Mouse (Mus musculus) midbrain, embryonic 14.5 days (tissue): ENCODE data around the gene Cad. TPM values are rescaled to one million over a fixed set of nuclear protein-coding genes. Genes with fewer than 3 reads are reported as not detected.

Experiments
- ATAC-seq: fragments of 200-750 bp; cut with Nextera tagmentation; 2 replicates; pipeline ENCODE4 v1.8.0; 2017; ENCODE audit warnings: moderate number of reproducible peaks, moderate library complexity; ENCODE audit not compliant: low FRiP score, low TSS enrichment
- DNase-seq: peaks from one replicate; pipeline ENCODE4 v3.0.0-alpha.2; 2015
- H3K27ac ChIP-seq: fragments of 300-500 bp; sonication (generic); replicated peaks from 2 replicates; pipeline ENCODE4 v1.5.1; 2014; ENCODE audit warnings: mild to moderate bottlenecking, low read depth, low read length, moderate library complexity
- H3K27me3 ChIP-seq: fragments of 300-500 bp; sonication (generic); 2 replicates; pipeline ENCODE4 v1.6.1; 2014; ENCODE audit warnings: low read length, control low read depth, mixed read lengths; ENCODE audit not compliant: control insufficient read depth, insufficient read depth
- H3K36me3 ChIP-seq: fragments of 300-500 bp; sonication (generic); 2 replicates; pipeline ENCODE4 v1.6.1; 2014; ENCODE audit warnings: low read length, control low read depth; ENCODE audit not compliant: control insufficient read depth, insufficient read depth
- H3K4me1 ChIP-seq: fragments of 300-500 bp; sonication (generic); 2 replicates; pipeline ENCODE4 v1.6.1; 2014; ENCODE audit warnings: mild to moderate bottlenecking, antibody characterized with exemption, low read length, control low read depth; ENCODE audit not compliant: control insufficient read depth, insufficient read depth
- H3K4me2 ChIP-seq: fragments of 300-500 bp; sonication (generic); 2 replicates; pipeline ENCODE4 v1.6.1; 2014; ENCODE audit warnings: mild to moderate bottlenecking, low read length, moderate library complexity
- H3K4me3 ChIP-seq: fragments of 300-500 bp; sonication (generic); replicated peaks from 2 replicates; pipeline ENCODE4 v1.5.1; 2014; ENCODE audit warnings: low read depth, low read length
- H3K9ac ChIP-seq: fragments of 300-500 bp; sonication (generic); replicated peaks from 2 replicates; pipeline ENCODE4 v1.6.1; 2014; ENCODE audit warnings: mild to moderate bottlenecking, low read length, moderate library complexity
- H3K9me3 ChIP-seq: fragments of 300-500 bp; sonication (generic); 2 replicates; pipeline ENCODE4 v1.6.1; 2016; ENCODE audit warnings: low read length, control low read depth, mixed read lengths; ENCODE audit not compliant: control insufficient read depth
- WGBS: fragments of 180-500 bp; shearing (Covaris S2); extraction: QIAGEN DNeasy Blood & Tissue Kit; methylation state at CpG from one replicate; pipeline ENCODE4 v1.1.7; 2014; 5-methylcytosine and 5-hydroxymethylcytosine counted together
- polyA plus RNA-seq: library from polyadenylated mRNA; unstranded; fragments of >200 nt; fragmentation: Nextera tagmentation; extraction: Ambion mirVana; gene quantifications from 2 replicates; pipeline ENCODE4 v1.2.1, GENCODE M21; 2014

Cad gene
- polyA plus RNA-seq, 1 experiment from 2014 or later: 17.2 TPM

DNA sequence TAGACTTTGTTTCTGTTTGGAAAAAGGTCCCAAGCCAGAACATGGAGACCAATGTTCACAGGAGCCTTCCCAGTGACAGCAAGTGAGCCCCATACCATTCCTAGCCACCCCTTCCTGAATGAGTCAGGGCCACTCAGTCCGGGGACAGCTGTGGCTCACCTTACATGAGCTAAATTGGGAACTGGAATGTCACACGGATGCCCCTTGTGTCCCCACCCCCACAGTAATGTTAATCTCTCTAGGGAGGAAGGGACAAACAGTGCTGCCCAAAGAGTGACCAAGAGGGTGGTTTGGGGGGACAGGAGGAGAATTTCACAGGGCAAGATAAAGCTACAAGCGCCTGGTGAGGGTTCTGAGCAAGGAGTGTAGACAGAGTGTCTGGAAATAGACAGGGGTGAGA is 61.8 kb downstream of the Cad start, which contains the start of gene Trim54:
TSS of gene Trim54 (plus strand) at position 359 of the 400 bp plus-strand sequence.
- DNase-seq (no peak), ATAC-seq (no peak)
- Histone ChIP-seq H3K4me3 (no peak within 1 kb of the TSS), H3K4me1 (no peaks in the 10 kb centered on the region), H3K9ac (no peak within 1 kb of the TSS), H3K4me2 (no peak within 1 kb of the TSS), H3K27ac (no peak within 1 kb of the TSS), H3K27me3 (no peaks in the 10 kb centered on the region), H3K9me3 (no peaks in the 10 kb centered on the region), H3K36me3 (no peaks in the 10 kb centered on the region)
- WGBS: 57% methylated on average over 3 of the region's 3 CpGs

DNA sequence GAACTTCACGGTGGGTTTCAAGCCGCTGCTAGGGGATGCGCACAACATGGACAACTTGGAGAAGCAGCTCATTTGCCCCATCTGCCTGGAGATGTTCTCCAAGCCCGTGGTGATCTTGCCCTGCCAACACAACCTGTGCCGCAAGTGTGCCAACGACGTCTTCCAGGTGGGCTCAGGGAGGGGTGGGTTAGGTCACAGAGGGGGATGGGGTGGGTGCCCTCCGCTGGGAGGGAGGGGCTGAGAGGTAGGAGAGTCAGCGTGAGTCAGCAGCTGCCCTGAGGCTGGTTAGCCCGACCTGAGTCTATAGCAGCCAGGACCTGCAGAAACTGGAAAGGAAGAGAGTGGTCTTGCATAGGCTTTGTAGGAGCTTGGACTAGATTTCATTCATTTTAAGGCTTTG is 62.3 kb downstream of the Cad start:
- Histone ChIP-seq H3K4me3 (no peak overlapping the region), H3K27ac (no peak overlapping the region), H3K9ac (no peak overlapping the region), H3K9me3 (no peaks in the 10 kb centered on the region), H3K36me3 (no peaks in the 10 kb centered on the region), H3K4me1 (no peaks in the 10 kb centered on the region), H3K27me3 (no peaks in the 10 kb centered on the region), H3K4me2 (no peak overlapping the region)
- WGBS: 34% methylated on average over 10 of the region's 10 CpGs
- no peak for DNase-seq
- ATAC-seq: no peak

DNA sequence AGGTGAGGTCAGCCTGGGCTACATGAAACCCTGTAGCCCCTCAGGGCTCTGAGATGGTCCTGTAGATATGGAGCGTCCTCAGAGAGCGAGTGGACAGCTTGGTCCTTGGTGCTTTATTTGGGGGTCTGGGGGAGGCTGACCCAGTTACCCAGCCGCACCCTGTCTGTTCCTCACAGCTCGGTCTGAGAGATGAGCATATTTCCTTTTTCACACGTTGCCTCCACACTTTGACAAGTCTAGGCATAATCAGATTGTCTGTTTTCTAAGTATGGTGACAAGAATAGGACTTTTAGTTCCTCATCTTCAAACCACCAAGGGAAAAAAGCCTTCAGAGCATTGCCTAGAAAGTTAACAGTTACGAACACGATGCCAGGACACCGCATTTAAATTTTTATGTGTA is 66.5 kb downstream of the Cad start:
- no peak for ATAC-seq
- 89% methylated on average over 8 of the region's 8 CpGs for WGBS
- no peak overlapping the region for H3K27ac ChIP-seq

DNA sequence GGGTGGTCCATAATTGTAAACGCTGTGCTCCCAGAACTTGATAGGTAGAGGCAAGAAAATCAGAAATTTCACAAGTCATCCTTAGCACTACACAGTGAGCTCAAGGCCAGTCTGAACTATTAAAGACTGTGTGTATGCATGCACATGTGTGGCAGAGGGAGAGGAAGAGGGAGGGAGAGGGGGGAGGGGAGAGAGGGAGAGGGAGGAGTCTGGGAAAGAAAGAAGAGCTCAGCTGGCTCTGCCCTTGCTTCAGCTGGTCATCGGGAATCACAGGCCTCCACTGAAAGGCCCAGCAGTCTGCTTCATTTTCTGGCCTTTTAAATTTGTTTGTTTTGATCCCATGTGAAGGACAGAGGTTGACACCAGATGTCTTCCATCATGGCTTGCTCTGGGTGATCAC is 68.9 kb downstream of the Cad start:
- H3K36me3 ChIP-seq: no peaks in the 10 kb centered on the region
- H3K27ac ChIP-seq: no peak overlapping the region
- H3K4me1 ChIP-seq: no peaks in the 10 kb centered on the region
- H3K9ac ChIP-seq: no peak overlapping the region
- ATAC-seq (no peak), DNase-seq (no peak)
- WGBS: 48% methylated on average over 2 of the region's 2 CpGs
- no peaks in the 10 kb centered on the region for H3K9me3 ChIP-seq
- no peak overlapping the region for H3K4me2 ChIP-seq
- H3K27me3 ChIP-seq: no peaks in the 10 kb centered on the region
- no peak overlapping the region for H3K4me3 ChIP-seq

More for the DNA sequence above, 66.5 kb downstream of the Cad start:
- no peaks in the 10 kb centered on the region for H3K4me1 ChIP-seq
- H3K36me3 ChIP-seq: no peaks in the 10 kb centered on the region
- H3K27me3 ChIP-seq: no peaks in the 10 kb centered on the region
- no peak overlapping the region for H3K4me3 ChIP-seq
- no peak for DNase-seq
- H3K9ac ChIP-seq: no peak overlapping the region
- H3K4me2 ChIP-seq: no peak overlapping the region
- no peaks in the 10 kb centered on the region for H3K9me3 ChIP-seq

DNA sequence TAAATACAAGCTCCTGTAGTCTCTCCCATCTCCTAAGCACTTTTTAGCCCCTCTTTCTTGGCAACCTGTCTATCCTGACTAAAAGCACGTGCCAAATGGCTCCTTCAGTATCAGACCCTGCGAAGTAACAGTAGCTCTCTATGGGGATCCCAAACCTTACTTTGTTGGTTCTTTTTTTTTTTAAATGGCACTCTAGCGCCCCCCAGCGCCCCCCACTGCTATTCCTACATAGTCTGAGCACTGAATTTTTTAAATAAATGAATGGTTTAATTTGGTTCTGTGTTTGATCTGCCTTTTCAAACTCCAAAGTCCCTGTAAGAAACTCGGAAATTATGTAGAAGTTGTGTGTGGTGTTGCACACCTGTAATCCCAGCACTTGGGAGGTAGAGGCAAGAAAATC is 71.5 kb downstream of the Cad start:
- Histone ChIP-seq H3K9ac (no peak overlapping the region), H3K27me3 (no peaks in the 10 kb centered on the region), H3K4me2 (no peak overlapping the region), H3K9me3 (no peaks in the 10 kb centered on the region), H3K4me3 (no peak overlapping the region), H3K36me3 (no peaks in the 10 kb centered on the region), H3K27ac (no peak overlapping the region), H3K4me1 (no peaks in the 10 kb centered on the region)
- WGBS: 40% methylated on average over 5 of the region's 5 CpGs
- ATAC-seq (no peak), DNase-seq (no peak)

Other genes with a start within 250 kb of the Cad start
- gene Mapre3, start 240.1 kb upstream of the Cad start, polyA plus RNA-seq: 125 and 129 TPM in 2 replicates
- 46.7 and 55.5 TPM in 2 replicates for gene Tmem214, start 186.8 kb upstream of the Cad start, polyA plus RNA-seq
- 25.9 and 27.8 TPM in 2 replicates for gene Agbl5, start 166.1 kb upstream of the Cad start, polyA plus RNA-seq
- gene Ost4, start 147.0 kb upstream of the Cad start, polyA plus RNA-seq: 246 and 266 TPM in 2 replicates
- 3.7 and 11.2 TPM in 2 replicates for gene Emilin1, start 141.4 kb upstream of the Cad start, polyA plus RNA-seq
- 7.0 and 7.4 TPM in 2 replicates for gene Khk, start 133.3 kb upstream of the Cad start, polyA plus RNA-seq
- gene Cgref1, start 109.2 kb upstream of the Cad start, polyA plus RNA-seq: 43.0 and 55.3 TPM in 2 replicates
- gene Preb, start 94.4 kb upstream of the Cad start, polyA plus RNA-seq: 82.6 and 94.7 TPM in 2 replicates
- 0.08 TPM in 2 replicates for gene Tcf23, start 86.1 kb upstream of the Cad start, polyA plus RNA-seq
- gene Atraid, start 6.5 kb upstream of the Cad start, polyA plus RNA-seq: 163 and 183 TPM in 2 replicates
- 19.2 and 19.6 TPM in 2 replicates for gene Slc5a6, start 5.9 kb upstream of the Cad start, polyA plus RNA-seq
- gene Dnajc5g, start 51.5 kb downstream of the Cad start, polyA plus RNA-seq: not detected in 2 replicates
- gene Slc30a3, start 53.5 kb downstream of the Cad start, polyA plus RNA-seq: 19.8 and 20.0 TPM in 2 replicates
- not detected in 2 replicates for gene Trim54, start 61.9 kb downstream of the Cad start, polyA plus RNA-seq
- not detected in 2 replicates for gene Ucn, start 84.0 kb downstream of the Cad start, polyA plus RNA-seq
- gene Mpv17, start 99.5 kb downstream of the Cad start, polyA plus RNA-seq: 49.0 and 49.9 TPM in 2 replicates
- 0.70 and 1.7 TPM in 2 replicates for gene Gm29609, start 125.1 kb downstream of the Cad start, polyA plus RNA-seq
- 48.5 and 68.0 TPM in 2 replicates for gene Gtf3c2, start 125.4 kb downstream of the Cad start, polyA plus RNA-seq
- gene Snx17, start 138.4 kb downstream of the Cad start, polyA plus RNA-seq: 114 and 119 TPM in 2 replicates
- 78.3 and 91.6 TPM in 2 replicates for gene Eif2b4, start 138.7 kb downstream of the Cad start, polyA plus RNA-seq
- gene Zfp513, start 147.5 kb downstream of the Cad start, polyA plus RNA-seq: 8.7 and 8.9 TPM in 2 replicates
- gene Ppm1g, start 165.9 kb downstream of the Cad start, polyA plus RNA-seq: 162 and 163 TPM in 2 replicates
- gene Nrbp1, start 186.1 kb downstream of the Cad start, polyA plus RNA-seq: 150 and 153 TPM in 2 replicates
- gene Gm9970, start 186.5 kb downstream of the Cad start, polyA plus RNA-seq: 0.72 and 0.74 TPM in 2 replicates
- 2.5 and 3.0 TPM in 2 replicates for gene Krtcap3, start 196.9 kb downstream of the Cad start, polyA plus RNA-seq
- gene Ift172, start 236.3 kb downstream of the Cad start, polyA plus RNA-seq: 26.7 and 28.1 TPM in 2 replicates
- gene Fndc4, start 241.3 kb downstream of the Cad start, polyA plus RNA-seq: 86.9 and 128 TPM in 2 replicates
- gene Gckr, start 242.7 kb downstream of the Cad start, polyA plus RNA-seq: 0.16 and 0.53 TPM in 2 replicates